Mouse (Mus musculus): ENCODE results near the gene C9.

DNA sequence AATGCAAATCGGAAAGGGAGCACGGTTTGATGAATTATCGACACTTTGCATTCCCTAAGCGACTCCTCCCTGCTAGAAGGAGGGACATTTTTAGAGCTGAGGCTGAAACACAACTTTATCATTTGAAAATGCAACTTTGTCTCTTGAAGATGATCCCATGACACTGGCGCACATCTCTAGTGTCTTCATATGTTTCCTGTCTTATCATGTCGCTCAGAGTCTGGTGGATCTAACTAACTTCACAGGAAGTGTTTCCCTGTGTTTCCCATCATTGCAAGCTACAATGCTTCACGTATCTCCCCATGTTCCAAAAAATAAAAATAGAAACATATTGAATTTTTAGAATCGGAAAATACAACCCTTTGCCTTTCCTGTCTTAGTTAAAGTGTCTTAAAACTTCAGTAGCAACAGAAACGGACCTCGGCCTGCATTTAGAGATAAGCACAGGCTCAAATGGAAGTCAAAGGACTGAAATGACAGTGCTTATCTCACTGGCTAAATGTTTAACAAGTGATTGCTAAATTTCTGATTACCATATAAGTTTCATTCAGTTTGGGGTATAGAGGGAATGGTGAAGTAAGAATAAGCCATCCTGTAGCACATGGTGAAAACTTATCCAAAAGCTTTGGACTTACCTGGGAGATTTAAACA, 75.5 kb downstream of the C9 start:
- TF ChIP-seq CTCF (IDR thresholded peaks at IDR 0.05; ENCODE audit: low read depth, low read length): no peak
- no peak for TF ChIP-seq POLR2AphosphoS5 (IDR thresholded peaks at IDR 0.05; ENCODE audit: insufficient replicate concordance, low read depth, low read length)
- no peak for TF ChIP-seq GATA1 (IDR thresholded peaks at IDR 0.05; ENCODE audit: borderline replicate concordance, low read length)
